Mouse (Mus musculus): ENCODE measurements around the gene Tmem201. TPM values are rescaled to one million over a fixed set of nuclear protein-coding genes. Genes with fewer than 3 reads are reported as not detected.
A peak's percentile ranks its signal among the peaks of the same experiment; 100 is the strongest.

Tmem201 gene
- polyA plus RNA-seq, 1 experiment from 2014 or later = 19.3 TPM

DNA sequence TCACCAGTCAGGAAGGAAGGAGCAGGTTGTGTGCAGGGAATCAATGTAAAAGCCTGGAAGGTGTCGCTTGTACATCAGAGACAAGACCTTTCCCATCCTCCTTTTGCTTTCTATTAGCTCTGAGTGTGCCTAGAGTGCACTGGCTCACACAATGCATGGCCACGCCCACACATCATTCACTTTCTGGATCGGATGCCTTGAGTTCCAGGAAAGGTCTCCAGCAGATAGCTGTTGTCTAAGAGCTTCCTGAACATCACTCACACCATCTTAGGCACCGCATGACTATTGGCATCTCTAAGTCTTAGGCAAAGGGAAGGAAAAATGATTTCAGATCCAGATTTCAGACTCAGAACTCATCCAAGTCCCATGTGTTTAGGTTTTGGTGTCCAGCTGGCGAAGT, 1.6 kb upstream of the Tmem201 start:
- no peak overlapping the region for H3K27ac ChIP-seq (ENCODE audit: low read depth, low read length)
- H3K4me2 ChIP-seq (replicated peaks; ENCODE audit: low read depth, low read length) = no peak overlapping the region
- ATAC-seq (ENCODE audit: low FRiP score) (no peak), DNase-seq (ENCODE audit: low spot score) (no peak)
- peaks cover 9% of the 10 kb centered on the region; the same call in 1 of the 2 replicates for H3K4me1 ChIP-seq (replicated peaks; ENCODE audit: control insufficient read depth, insufficient read depth, low read length)
- 78% methylated on average over 5 of the region's 5 CpGs for WGBS
- 0 out of 2 replicates have a peak, but pooled peaks cover 3% of the 10 kb centered on the region for H3K36me3 ChIP-seq (ENCODE audit: control insufficient read depth, insufficient read depth, low read length)
- no peak overlapping the region for H3K4me3 ChIP-seq (ENCODE audit: low read depth, low read length)
- H3K9ac ChIP-seq (ENCODE audit: low read depth, low read length) = no peak overlapping the region
- no peaks in the 10 kb centered on the region for H3K9me3 ChIP-seq (ENCODE audit: control insufficient read depth, low read length)
- no peaks in the 10 kb centered on the region for H3K27me3 ChIP-seq (ENCODE audit: control insufficient read depth, insufficient read depth, low read length)

DNA sequence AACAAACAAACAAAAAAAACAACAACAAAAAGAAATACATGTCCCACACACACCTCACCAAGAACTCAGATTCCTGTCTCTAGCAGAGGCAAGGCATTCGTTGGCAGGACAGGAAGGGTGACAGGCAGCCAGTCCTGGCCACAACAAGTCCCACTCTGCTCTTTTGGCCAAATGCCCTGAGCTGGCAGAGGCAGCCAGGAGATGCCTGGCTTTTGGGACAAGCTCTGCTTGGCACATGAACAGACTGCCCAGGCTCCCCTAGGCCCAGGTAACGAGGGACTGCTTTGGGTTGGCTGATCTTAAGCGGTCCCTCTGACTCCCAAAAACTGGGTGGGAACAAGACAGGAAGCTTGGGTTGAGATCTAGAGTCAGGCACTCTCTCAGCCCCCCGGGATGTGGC, 1.3 kb downstream of the Tmem201 start:
- WGBS = 50% methylated on average over 4 of the region's 4 CpGs
- H3K27ac ChIP-seq (ENCODE audit: low read depth, low read length) = no peak overlapping the region

DNA sequence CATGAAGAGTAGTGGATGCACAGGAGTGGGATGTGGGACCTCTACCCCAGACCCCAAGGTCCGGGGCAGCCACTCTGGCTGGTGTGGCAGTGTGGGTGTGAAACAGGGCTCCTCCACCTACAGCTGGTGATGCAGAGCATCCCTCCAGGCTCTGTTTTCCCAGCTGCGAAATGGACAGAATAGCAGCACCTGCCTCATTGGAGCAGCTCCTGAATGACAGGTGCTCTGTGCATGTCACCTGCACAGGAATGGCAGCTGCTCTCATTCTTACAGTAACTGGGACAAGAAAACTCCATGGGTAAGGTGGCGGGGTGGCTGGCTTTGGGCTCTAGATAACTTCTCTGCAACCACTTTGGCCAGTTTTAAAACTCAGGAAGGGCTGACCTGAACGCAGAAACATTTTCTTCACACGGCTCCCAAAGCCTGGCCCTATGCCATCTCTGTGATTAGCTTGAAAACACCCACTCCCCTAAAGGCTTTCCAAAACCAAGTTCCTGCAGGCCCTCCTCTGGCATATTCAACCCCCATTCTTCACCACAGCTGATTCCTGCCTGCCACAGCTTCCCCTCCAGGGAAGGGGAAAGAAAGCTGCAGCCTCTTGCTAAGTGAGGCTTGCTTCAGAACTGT, 2.1 kb downstream of the Tmem201 start:
- Histone ChIP-seq H3K36me3 (ENCODE audit: control insufficient read depth, insufficient read depth, low read length) (no peaks in the 10 kb centered on the region), H3K27ac (ENCODE audit: low read depth, low read length) (no peak overlapping the region), H3K4me3 (ENCODE audit: low read depth, low read length) (no peak overlapping the region), H3K9ac (ENCODE audit: low read depth, low read length) (no peak overlapping the region), H3K4me2 (replicated peaks; ENCODE audit: low read depth, low read length) (no peak overlapping the region), H3K4me1 (replicated peaks; ENCODE audit: control insufficient read depth, insufficient read depth, low read length) (peaks cover 23% of the 10 kb centered on the region), H3K9me3 (ENCODE audit: control insufficient read depth, low read length) (no peaks in the 10 kb centered on the region), H3K27me3 (ENCODE audit: control insufficient read depth, insufficient read depth, low read length) (no peaks in the 10 kb centered on the region)
- ATAC-seq (ENCODE audit: low FRiP score) = no peak
- DNase-seq (ENCODE audit: low spot score) = no peak
- 93% methylated on average over 5 of the region's 5 CpGs for WGBS

More for the DNA sequence above, 1.3 kb downstream of the Tmem201 start:
- Histone ChIP-seq H3K4me1 (replicated peaks; ENCODE audit: control insufficient read depth, insufficient read depth, low read length) (peaks cover 23% of the 10 kb centered on the region), H3K36me3 (ENCODE audit: control insufficient read depth, insufficient read depth, low read length) (no peaks in the 10 kb centered on the region), H3K4me3 (ENCODE audit: low read depth, low read length) (peak overlapping the region; percentile 66), H3K9ac (ENCODE audit: low read depth, low read length) (peak overlapping the region; percentile 90), H3K9me3 (ENCODE audit: control insufficient read depth, low read length) (no peaks in the 10 kb centered on the region), H3K27me3 (ENCODE audit: control insufficient read depth, insufficient read depth, low read length) (no peaks in the 10 kb centered on the region), H3K4me2 (replicated peaks; ENCODE audit: low read depth, low read length) (peak overlapping the region; percentile 98)
- ATAC-seq (ENCODE audit: low FRiP score) (no peak), DNase-seq (ENCODE audit: low spot score) (no peak)

DNA sequence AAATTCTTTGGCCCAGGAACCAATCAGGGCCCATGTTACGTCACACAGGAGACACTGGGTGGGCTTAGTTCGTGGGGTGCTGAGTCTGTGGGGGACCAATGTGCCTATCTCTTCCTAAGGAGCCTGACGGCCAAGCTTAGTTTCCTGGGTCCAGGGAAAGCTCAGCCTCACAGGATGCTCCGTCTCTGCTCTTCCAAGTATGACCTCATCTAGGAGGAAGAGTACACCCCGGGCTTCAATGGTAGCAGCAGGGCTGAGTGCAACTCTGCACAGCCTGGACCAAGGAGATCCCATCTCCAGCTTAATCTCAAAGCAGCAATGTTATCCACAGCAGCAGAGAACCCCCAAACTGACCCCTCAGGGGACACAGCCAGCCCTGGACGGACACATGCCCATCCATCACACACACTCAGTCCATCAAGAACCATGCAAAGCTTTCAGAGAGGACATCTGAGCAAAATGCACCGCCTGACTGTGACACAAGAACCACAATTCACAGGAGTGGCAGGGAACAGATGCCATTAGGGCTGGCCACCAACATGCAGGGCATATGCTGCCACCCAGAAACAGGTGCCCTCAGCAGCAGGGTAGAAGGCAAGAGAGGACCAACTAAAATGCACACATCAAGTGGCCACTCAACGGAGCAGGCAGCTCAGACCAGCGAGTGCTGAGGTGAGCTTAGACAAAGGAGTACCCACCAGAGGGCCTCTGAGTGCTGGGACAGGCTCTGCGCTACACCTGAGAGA, 2.9 kb downstream of the Tmem201 start:
- H3K4me2 ChIP-seq (replicated peaks; ENCODE audit: low read depth, low read length) = no peak overlapping the region
- H3K27me3 ChIP-seq (ENCODE audit: control insufficient read depth, insufficient read depth, low read length) = no peaks in the 10 kb centered on the region
- H3K36me3 ChIP-seq (ENCODE audit: control insufficient read depth, insufficient read depth, low read length) = no peaks in the 10 kb centered on the region; the same call in 1 of the 2 replicates
- H3K9me3 ChIP-seq (ENCODE audit: control insufficient read depth, low read length) = no peaks in the 10 kb centered on the region
- no peak overlapping the region for H3K9ac ChIP-seq (ENCODE audit: low read depth, low read length)
- DNase-seq (ENCODE audit: low spot score) = no peak
- no peak overlapping the region for H3K27ac ChIP-seq (ENCODE audit: low read depth, low read length)
- no peak overlapping the region for H3K4me3 ChIP-seq (ENCODE audit: low read depth, low read length)
- no peak for ATAC-seq (ENCODE audit: low FRiP score)
- 83% methylated on average over 10 of the region's 10 CpGs for WGBS
- H3K4me1 ChIP-seq (replicated peaks; ENCODE audit: control insufficient read depth, insufficient read depth, low read length) = peaks cover 23% of the 10 kb centered on the region

DNA sequence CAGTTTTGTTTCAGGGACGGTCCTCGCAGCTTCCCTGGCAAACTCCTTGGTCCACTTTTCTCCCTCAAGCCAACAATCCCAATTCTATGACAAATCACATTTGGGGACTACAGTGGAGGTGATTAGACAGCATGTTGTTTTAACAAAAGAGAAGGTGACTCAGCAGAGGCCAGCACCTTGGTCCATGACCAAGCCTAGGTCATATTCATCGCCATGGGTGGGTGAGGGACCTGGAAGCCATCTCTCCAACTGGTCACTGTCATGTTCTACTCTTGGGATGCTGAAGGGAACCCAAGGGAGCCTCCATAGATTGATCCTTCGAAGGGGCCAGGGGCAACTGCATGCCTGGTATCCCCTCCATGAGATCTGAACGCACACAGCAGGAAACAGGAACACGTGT, 3.6 kb downstream of the Tmem201 start:
- DNase-seq (ENCODE audit: low spot score) (no peak), ATAC-seq (ENCODE audit: low FRiP score) (no peak)
- no peak overlapping the region for H3K9ac ChIP-seq (ENCODE audit: low read depth, low read length)
- 89% methylated on average over 6 of the region's 6 CpGs for WGBS
- H3K4me3 ChIP-seq (ENCODE audit: low read depth, low read length) = no peak overlapping the region
- peak overlapping the region; percentile 49; the same call in 1 of the 2 replicates for H3K27ac ChIP-seq (ENCODE audit: low read depth, low read length)
- H3K4me2 ChIP-seq (replicated peaks; ENCODE audit: low read depth, low read length) = no peak overlapping the region
- peaks cover 23% of the 10 kb centered on the region for H3K4me1 ChIP-seq (replicated peaks; ENCODE audit: control insufficient read depth, insufficient read depth, low read length)
- H3K36me3 ChIP-seq (ENCODE audit: control insufficient read depth, insufficient read depth, low read length) = peaks cover 3% of the 10 kb centered on the region; the same call in 1 of the 2 replicates
- no peaks in the 10 kb centered on the region for H3K27me3 ChIP-seq (ENCODE audit: control insufficient read depth, insufficient read depth, low read length)
- H3K9me3 ChIP-seq (ENCODE audit: control insufficient read depth, low read length) = no peaks in the 10 kb centered on the region

DNA sequence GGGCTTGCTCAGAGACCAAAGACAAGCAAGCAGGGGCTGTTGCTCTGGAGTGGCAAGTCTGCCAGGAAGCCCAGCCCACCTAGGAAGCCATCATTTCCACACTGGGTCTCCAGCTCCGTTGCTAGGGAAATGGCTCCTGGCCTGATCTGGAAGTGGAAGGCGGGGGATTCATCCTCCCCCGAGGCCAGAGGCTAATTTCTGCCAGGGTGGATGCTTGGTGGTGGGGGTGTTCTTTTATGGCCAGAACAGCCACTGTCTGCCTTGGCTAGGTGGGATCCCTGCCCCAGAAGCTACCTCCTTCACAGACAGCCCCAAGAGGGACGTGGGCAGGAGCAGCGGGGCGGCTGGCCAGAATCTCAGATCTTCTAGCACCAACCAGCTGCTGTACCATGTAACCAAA, 4.1 kb downstream of the Tmem201 start:
- H3K9me3 ChIP-seq (ENCODE audit: control insufficient read depth, low read length) = no peaks in the 10 kb centered on the region
- DNase-seq (ENCODE audit: low spot score) (no peak), ATAC-seq (ENCODE audit: low FRiP score) (no peak)
- H3K4me3 ChIP-seq (ENCODE audit: low read depth, low read length) = no peak overlapping the region
- H3K4me2 ChIP-seq (replicated peaks; ENCODE audit: low read depth, low read length) = no peak overlapping the region
- H3K27me3 ChIP-seq (ENCODE audit: control insufficient read depth, insufficient read depth, low read length) = no peaks in the 10 kb centered on the region
- WGBS = 72% methylated on average over 6 of the region's 6 CpGs
- peaks cover 3% of the 10 kb centered on the region; the same call in 1 of the 2 replicates for H3K36me3 ChIP-seq (ENCODE audit: control insufficient read depth, insufficient read depth, low read length)
- H3K4me1 ChIP-seq (replicated peaks; ENCODE audit: control insufficient read depth, insufficient read depth, low read length) = peaks cover 23% of the 10 kb centered on the region
- peak overlapping the region; percentile 49 for H3K27ac ChIP-seq (ENCODE audit: low read depth, low read length)
- no peak overlapping the region for H3K9ac ChIP-seq (ENCODE audit: low read depth, low read length)

DNA sequence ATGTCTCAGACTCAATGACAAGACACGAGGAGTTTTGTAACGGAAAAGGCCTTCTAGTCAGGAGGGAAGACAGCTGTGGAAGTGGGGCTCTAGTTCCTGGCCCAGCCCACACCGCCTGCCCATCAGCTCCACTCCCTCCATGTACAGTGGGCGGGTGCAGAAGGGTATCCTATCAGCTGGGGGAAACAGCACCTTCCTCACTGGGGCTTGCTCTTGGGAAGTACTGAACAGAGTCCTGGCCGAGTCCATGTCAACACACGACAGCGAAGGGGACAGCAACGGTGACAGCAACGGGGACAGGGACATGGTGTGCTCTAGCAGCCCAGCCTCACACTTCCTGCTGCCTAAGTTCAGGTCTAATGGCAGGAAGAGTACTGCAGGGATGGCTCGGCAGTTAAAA, 5.0 kb downstream of the Tmem201 start:
- 77% methylated on average over 10 of the region's 10 CpGs for WGBS
- H3K9ac ChIP-seq (ENCODE audit: low read depth, low read length) = no peak overlapping the region
- ATAC-seq (ENCODE audit: low FRiP score) (no peak), DNase-seq (ENCODE audit: low spot score) (no peak)
- no peak overlapping the region for H3K4me2 ChIP-seq (replicated peaks; ENCODE audit: low read depth, low read length)
- H3K4me1 ChIP-seq (replicated peaks; ENCODE audit: control insufficient read depth, insufficient read depth, low read length) = peaks cover 21% of the 10 kb centered on the region
- H3K9me3 ChIP-seq (ENCODE audit: control insufficient read depth, low read length) = no peaks in the 10 kb centered on the region
- H3K36me3 ChIP-seq (ENCODE audit: control insufficient read depth, insufficient read depth, low read length) = peaks cover 3% of the 10 kb centered on the region; the same call in 1 of the 2 replicates
- no peaks in the 10 kb centered on the region for H3K27me3 ChIP-seq (ENCODE audit: control insufficient read depth, insufficient read depth, low read length)
- no peak overlapping the region for H3K27ac ChIP-seq (ENCODE audit: low read depth, low read length)
- H3K4me3 ChIP-seq (ENCODE audit: low read depth, low read length) = no peak overlapping the region

DNA sequence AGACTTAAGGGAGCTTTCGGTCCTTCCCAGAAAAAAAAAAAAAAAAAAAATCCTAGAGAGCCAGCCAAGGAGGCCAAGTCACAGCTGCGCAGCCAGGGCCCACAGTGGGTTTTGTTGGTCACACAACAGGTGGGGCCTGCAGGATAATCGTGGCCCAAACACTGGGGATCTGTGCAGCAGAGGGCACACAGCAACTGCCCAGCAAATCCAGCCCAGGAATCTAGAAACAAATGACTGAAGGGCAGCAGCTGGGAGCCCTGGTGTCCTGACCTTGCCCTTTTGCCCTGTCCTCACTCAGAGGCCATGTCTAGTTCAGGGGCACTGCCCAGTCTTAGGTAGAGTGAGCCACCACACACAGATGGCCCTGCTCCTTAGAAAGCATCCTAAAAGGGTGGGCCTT, 5.5 kb downstream of the Tmem201 start:
- Histone ChIP-seq H3K4me1 (replicated peaks; ENCODE audit: control insufficient read depth, insufficient read depth, low read length) (peaks cover 21% of the 10 kb centered on the region), H3K4me2 (replicated peaks; ENCODE audit: low read depth, low read length) (no peak overlapping the region), H3K4me3 (ENCODE audit: low read depth, low read length) (no peak overlapping the region), H3K36me3 (ENCODE audit: control insufficient read depth, insufficient read depth, low read length) (peaks cover 3% of the 10 kb centered on the region; the same call in 1 of the 2 replicates), H3K9me3 (ENCODE audit: control insufficient read depth, low read length) (no peaks in the 10 kb centered on the region), H3K27ac (ENCODE audit: low read depth, low read length) (no peak overlapping the region), H3K27me3 (ENCODE audit: control insufficient read depth, insufficient read depth, low read length) (no peaks in the 10 kb centered on the region), H3K9ac (ENCODE audit: low read depth, low read length) (no peak overlapping the region)
- DNase-seq (ENCODE audit: low spot score) (no peak), ATAC-seq (ENCODE audit: low FRiP score) (no peak)
- WGBS = 90% methylated on average over 3 of the region's 3 CpGs

DNA sequence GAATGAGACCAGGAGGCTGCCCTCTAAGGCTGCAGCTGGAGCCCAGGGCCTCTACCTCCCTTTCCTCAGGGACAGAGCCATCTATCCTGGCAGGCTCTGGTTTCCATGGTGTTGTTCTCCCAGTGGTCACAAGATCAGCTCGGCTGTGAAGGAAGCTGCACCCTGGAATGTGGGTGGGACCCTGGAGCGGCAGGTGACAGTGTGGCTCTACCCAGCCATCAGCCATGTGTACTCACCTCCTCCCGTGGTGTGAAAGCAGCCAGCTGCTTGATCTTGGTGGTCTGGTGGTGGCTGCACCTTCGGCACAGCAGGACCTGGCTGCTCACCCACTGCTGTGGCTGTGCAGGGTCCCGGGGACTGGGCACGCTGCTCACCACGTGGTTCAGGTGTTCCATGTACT, 7.0 kb downstream of the Tmem201 start:
- 84% methylated on average over 7 of the region's 7 CpGs for WGBS
- Histone ChIP-seq H3K9me3 (ENCODE audit: control insufficient read depth, low read length) (no peaks in the 10 kb centered on the region), H3K9ac (ENCODE audit: low read depth, low read length) (no peak overlapping the region), H3K27ac (ENCODE audit: low read depth, low read length) (no peak overlapping the region), H3K4me1 (replicated peaks; ENCODE audit: control insufficient read depth, insufficient read depth, low read length) (peaks cover 15% of the 10 kb centered on the region), H3K27me3 (ENCODE audit: control insufficient read depth, insufficient read depth, low read length) (no peaks in the 10 kb centered on the region), H3K4me3 (ENCODE audit: low read depth, low read length) (no peak overlapping the region), H3K36me3 (ENCODE audit: control insufficient read depth, insufficient read depth, low read length) (peaks cover 13% of the 10 kb centered on the region; the same call in 1 of the 2 replicates), H3K4me2 (replicated peaks; ENCODE audit: low read depth, low read length) (no peak overlapping the region)
- DNase-seq (ENCODE audit: low spot score) (no peak), ATAC-seq (ENCODE audit: low FRiP score) (no peak)

Data from hindbrain, embryonic 11.5 days (tissue).